Mouse (Mus musculus) urinary bladder, postnatal 36 days (tissue): Measurements from ENCODE around the gene Spg20.

Experiments used
- DNase-seq, 2 experiments: peaks; one replicate each; pipeline ENCODE4 v3.0.0; 2022; ENCODE audit warnings: low spot score in 2 of 2, mixed read lengths in 1 of 2

Gene Spg20

GRCm38 (mm10) chr3:55111935-55112709, at the start of gene Spg20:
TSS of gene Spg20 (plus strand) at chr3:55112108.
- DNase-seq: peak; percentile 93 to 94

- no peak for DNase-seq
These were observed 49.3 kb upstream of the Spg20 start for GRCm38 (mm10) chr3:55062653-55063052.

GRCm38 (mm10) chr3:55064396-55064795, 47.5 kb upstream of the Spg20 start:
- peak; percentile 34 to 43 for DNase-seq

- no peak for DNase-seq
These were observed 45.9 kb upstream of the Spg20 start for GRCm38 (mm10) chr3:55065738-55066665.

- DNase-seq: no peak
These were observed 45.3 kb upstream of the Spg20 start for GRCm38 (mm10) chr3:55066666-55067023.

- no peak for DNase-seq
These were observed 44.0 kb upstream of the Spg20 start for GRCm38 (mm10) chr3:55067791-55068434.

GRCm38 (mm10) chr3:55074576-55075293, 37.2 kb upstream of the Spg20 start:
- no peak for DNase-seq

GRCm38 (mm10) chr3:55075294-55075648, 36.6 kb upstream of the Spg20 start:
- DNase-seq: no peak

- DNase-seq: no peak
These were observed 33.7 kb upstream of the Spg20 start for GRCm38 (mm10) chr3:55078233-55078632.

- no peak for DNase-seq
These were observed 32.3 kb upstream of the Spg20 start for GRCm38 (mm10) chr3:55079619-55080018.

GRCm38 (mm10) chr3:55080055-55080454, 31.9 kb upstream of the Spg20 start:
- DNase-seq: peak; percentile 42 to 58

- DNase-seq: no peak
These were observed 27.1 kb upstream of the Spg20 start for GRCm38 (mm10) chr3:55084781-55085180.

- DNase-seq: no peak
These were observed 26.2 kb upstream of the Spg20 start for GRCm38 (mm10) chr3:55085716-55086115.

- DNase-seq: no peak
These were observed 25.0 kb upstream of the Spg20 start for GRCm38 (mm10) chr3:55086948-55087347.

GRCm38 (mm10) chr3:55087360-55087759, 24.5 kb upstream of the Spg20 start:
- no peak for DNase-seq

- DNase-seq: no peak
These were observed 23.5 kb upstream of the Spg20 start for GRCm38 (mm10) chr3:55088359-55088758.

GRCm38 (mm10) chr3:55088843-55089242, 23.1 kb upstream of the Spg20 start:
- no peak for DNase-seq

- DNase-seq: no peak
These were observed 22.6 kb upstream of the Spg20 start for GRCm38 (mm10) chr3:55089291-55089690.

GRCm38 (mm10) chr3:55093161-55093560, 18.7 kb upstream of the Spg20 start:
- DNase-seq: no peak

- DNase-seq: no peak
These were observed 15.8 kb upstream of the Spg20 start for GRCm38 (mm10) chr3:55095968-55096654.

- no peak for DNase-seq
These were observed 15.3 kb upstream of the Spg20 start for GRCm38 (mm10) chr3:55096655-55097005.
